Mouse (Mus musculus) urinary bladder, postnatal 25 days (tissue): Measurements from ENCODE around the gene Gpr176.
A peak's percentile ranks its signal among the peaks of the same experiment; 100 is the strongest.

Source experiments
- DNase-seq: peaks from one replicate; pipeline ENCODE4 v3.0.0; 2022; ENCODE audit warnings: low spot score

Gpr176 gene

GRCm38 (mm10) chr2:118372901-118373571 is at the start of gene Gpr176:
Gpr176 (minus strand) TSS chr2:118373419.
- no peak for DNase-seq

GRCm38 (mm10) chr2:118422385-118422784 is 49.2 kb upstream of the Gpr176 start:
- DNase-seq: no peak

- no peak for DNase-seq
These were observed 48.7 kb upstream of the Gpr176 start for GRCm38 (mm10) chr2:118421951-118422350.

GRCm38 (mm10) chr2:118418076-118418475 is 44.9 kb upstream of the Gpr176 start:
- DNase-seq: no peak

GRCm38 (mm10) chr2:118415601-118416355 is 42.6 kb upstream of the Gpr176 start:
- DNase-seq: no peak

GRCm38 (mm10) chr2:118412821-118413220 is 39.6 kb upstream of the Gpr176 start:
- no peak for DNase-seq

GRCm38 (mm10) chr2:118408336-118408895 is 35.2 kb upstream of the Gpr176 start:
- DNase-seq: no peak

GRCm38 (mm10) chr2:118406811-118407210 is 33.6 kb upstream of the Gpr176 start:
- DNase-seq: no peak

- no peak for DNase-seq
These were observed 32.3 kb upstream of the Gpr176 start for GRCm38 (mm10) chr2:118405568-118405967.

GRCm38 (mm10) chr2:118404336-118404735 is 31.1 kb upstream of the Gpr176 start:
- no peak for DNase-seq

GRCm38 (mm10) chr2:118401834-118402727 is 28.9 kb upstream of the Gpr176 start:
- DNase-seq: no peak

GRCm38 (mm10) chr2:118399751-118400150 is 26.5 kb upstream of the Gpr176 start:
- DNase-seq: no peak

GRCm38 (mm10) chr2:118391201-118391600 is 18.0 kb upstream of the Gpr176 start:
- no peak for DNase-seq

GRCm38 (mm10) chr2:118390072-118390471 is 16.9 kb upstream of the Gpr176 start:
- no peak for DNase-seq

GRCm38 (mm10) chr2:118389569-118389968 is 16.4 kb upstream of the Gpr176 start:
- no peak for DNase-seq

- DNase-seq: peak; percentile 96
These were observed 15.4 kb upstream of the Gpr176 start, which contains the start of gene Eif2ak4 for GRCm38 (mm10) chr2:118388341-118389335. Eif2ak4 (plus strand) TSS chr2:118388618.

- no peak for DNase-seq
These were observed 10.2 kb upstream of the Gpr176 start for GRCm38 (mm10) chr2:118383387-118383786.

GRCm38 (mm10) chr2:118379756-118380155 is 6.5 kb upstream of the Gpr176 start:
- DNase-seq: no peak

- DNase-seq: no peak
These were observed 2.7 kb upstream of the Gpr176 start for GRCm38 (mm10) chr2:118375931-118376330.

- no peak for DNase-seq
These were observed 2.3 kb upstream of the Gpr176 start for GRCm38 (mm10) chr2:118375522-118375921.
